Mouse (Mus musculus): ENCODE results near the gene Acer3. TPM values are rescaled to one million over a fixed set of nuclear protein-coding genes. Genes with fewer than 3 reads are reported as not detected.

Acer3 gene
- not detected in 2 replicates for polyA plus RNA-seq (2012; ENCODE audit: insufficient read depth, insufficient read length, low replicate concordance, missing spikeins)

DNA sequence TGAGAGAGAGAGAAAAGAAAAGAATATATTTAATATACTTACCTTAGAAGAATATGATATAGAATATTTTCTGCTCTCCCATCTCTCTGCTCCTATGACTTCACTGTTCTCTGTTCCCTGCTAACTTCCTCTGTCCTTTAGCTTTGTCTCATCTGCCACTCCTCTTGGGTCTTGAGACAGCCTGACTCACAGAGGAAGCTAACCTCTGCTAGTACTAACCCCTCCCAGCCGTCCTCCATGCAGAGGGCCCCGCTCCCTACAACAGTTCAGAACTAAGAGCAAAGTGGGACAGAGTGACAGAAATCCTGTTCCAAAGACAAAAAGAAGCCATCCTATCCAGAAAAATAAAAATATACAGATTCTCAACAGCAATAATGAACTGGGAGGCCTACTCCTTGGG is at the start of gene Acer3:
TSS of gene Acer3 (minus strand) at position 126 of the 400 bp plus-strand sequence.
- no peak for TF ChIP-seq POLR2A (IDR thresholded peaks at IDR 0.05; ENCODE audit: insufficient read depth, low read depth, low read length)
- TF ChIP-seq CTCF (IDR thresholded peaks at IDR 0.05; ENCODE audit: insufficient read depth, low read depth, low read length): no peak
- Histone ChIP-seq H3K27ac (ENCODE audit: insufficient read depth, low read depth, low read length) (no peak within 1 kb of the TSS), H3K4me1 (ENCODE audit: control insufficient read depth, insufficient read depth, low read length) (no peaks in the 10 kb centered on the region), H3K4me3 (ENCODE audit: insufficient read depth, low read depth, low read length) (no peak within 1 kb of the TSS)
- WGBS: 95% methylated on average over 2 of the region's 2 CpGs

DNA sequence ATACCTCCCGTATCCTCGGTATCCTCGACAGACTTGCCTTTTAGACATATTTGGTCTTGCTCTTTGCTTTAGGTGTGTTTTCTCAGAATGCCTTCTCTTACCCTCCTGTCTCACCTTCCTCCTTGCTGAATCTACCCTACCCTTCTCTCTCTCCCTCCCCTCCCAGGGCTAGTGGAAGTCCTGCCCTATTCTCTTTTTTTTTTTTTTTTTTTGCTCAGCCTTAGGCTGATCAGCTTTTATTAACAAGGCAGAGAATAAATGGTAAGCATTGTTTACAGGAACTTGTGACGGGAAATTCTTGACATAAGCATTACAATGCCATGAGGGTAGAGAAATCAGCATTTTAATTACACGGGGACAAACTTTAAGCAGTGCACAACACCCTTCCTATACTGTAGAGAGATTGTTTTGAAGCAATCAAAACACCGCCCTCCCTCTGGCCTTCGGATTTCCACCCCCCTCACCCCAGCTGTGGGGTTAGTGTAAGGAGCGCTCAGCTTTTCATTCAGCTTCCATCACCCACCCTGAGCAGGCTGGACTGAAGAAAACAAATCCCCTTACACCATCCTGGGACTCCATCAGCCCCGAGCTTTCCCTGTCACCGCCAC is 48.9 kb upstream of the Acer3 start:
- Histone ChIP-seq H3K4me3 (ENCODE audit: insufficient read depth, low read depth, low read length) (no peak overlapping the region), H3K27ac (ENCODE audit: insufficient read depth, low read depth, low read length) (no peak overlapping the region), H3K4me1 (ENCODE audit: control insufficient read depth, insufficient read depth, low read length) (peaks cover 12% of the 10 kb centered on the region)
- TF ChIP-seq POLR2A (IDR thresholded peaks at IDR 0.05; ENCODE audit: insufficient read depth, low read depth, low read length): no peak
- no peak for TF ChIP-seq CTCF (IDR thresholded peaks at IDR 0.05; ENCODE audit: insufficient read depth, low read depth, low read length)
- 63% methylated on average over 10 of the region's 10 CpGs for WGBS

DNA sequence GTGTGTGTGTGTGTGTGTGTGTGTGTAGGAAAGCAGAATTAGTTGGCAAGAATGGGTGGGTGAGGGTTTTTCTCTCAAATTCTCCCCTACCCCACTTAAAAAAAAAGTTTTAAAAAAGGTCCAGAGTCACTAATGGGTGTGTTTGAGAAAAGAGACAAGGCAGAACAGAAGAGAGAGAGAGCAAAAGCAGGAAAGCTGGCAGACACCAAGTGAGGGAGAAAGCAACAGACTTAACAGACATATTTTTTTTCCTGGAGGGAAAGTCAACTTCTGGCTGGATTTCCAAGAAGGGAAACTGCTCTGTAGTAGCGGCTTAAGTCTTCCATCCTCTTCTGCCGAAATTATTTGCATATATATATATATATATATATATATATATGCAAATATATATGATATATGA is 40.7 kb upstream of the Acer3 start:
- WGBS: 31% methylated on average over 2 of the region's 2 CpGs

DNA sequence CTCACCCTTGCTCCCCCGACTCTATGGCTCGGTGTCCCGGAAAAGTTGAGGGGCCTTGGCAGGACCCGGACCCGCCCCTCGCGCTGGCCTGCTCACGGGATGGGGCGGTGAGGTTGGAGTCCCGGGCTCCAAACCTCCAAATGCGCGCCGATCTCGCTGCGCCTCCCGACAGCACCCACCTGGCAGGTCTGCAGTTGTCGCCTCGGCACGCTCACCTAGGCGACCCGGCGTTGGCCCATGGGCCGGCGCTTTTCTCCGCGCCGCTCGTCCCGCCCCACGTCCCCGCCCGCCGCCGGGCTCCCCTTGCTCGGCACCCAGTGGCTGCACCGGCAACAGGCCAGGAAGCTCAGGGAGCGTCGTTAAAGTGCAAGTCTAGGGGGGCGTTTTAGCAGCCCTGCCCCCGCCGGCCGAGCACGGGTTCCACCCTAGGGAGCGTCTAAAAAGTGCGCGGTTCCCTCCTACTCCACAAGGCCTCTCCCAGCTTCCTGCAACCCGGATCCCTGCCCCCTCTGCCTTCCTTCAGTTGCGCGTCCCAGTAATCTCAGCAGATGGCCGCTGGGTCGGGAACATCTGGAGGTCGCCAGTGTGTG is 40.1 kb upstream of the Acer3 start, which contains the start of gene Tsku:
TSS of gene Tsku (minus strand) at position 266 of the 590 bp plus-strand sequence.
- Histone ChIP-seq H3K4me1 (ENCODE audit: control insufficient read depth, insufficient read depth, low read length) (peaks cover 14% of the 10 kb centered on the region), H3K27ac (ENCODE audit: insufficient read depth, low read depth, low read length) (no peak within 1 kb of the TSS), H3K4me3 (ENCODE audit: insufficient read depth, low read depth, low read length) (peak within 1 kb of the TSS; percentile 67)
- TF ChIP-seq POLR2A (IDR thresholded peaks at IDR 0.05; ENCODE audit: insufficient read depth, low read depth, low read length) (no peak), CTCF (IDR thresholded peaks at IDR 0.05; ENCODE audit: insufficient read depth, low read depth, low read length) (no peak)
- under 1% methylated on average over 52 of the region's 52 CpGs for WGBS

More for the DNA sequence above, 40.7 kb upstream of the Acer3 start:
- peaks cover 14% of the 10 kb centered on the region for H3K4me1 ChIP-seq (ENCODE audit: control insufficient read depth, insufficient read depth, low read length)
- H3K27ac ChIP-seq (ENCODE audit: insufficient read depth, low read depth, low read length): no peak overlapping the region
- no peak for TF ChIP-seq POLR2A (IDR thresholded peaks at IDR 0.05; ENCODE audit: insufficient read depth, low read depth, low read length)
- TF ChIP-seq CTCF (IDR thresholded peaks at IDR 0.05; ENCODE audit: insufficient read depth, low read depth, low read length): no peak
- peak overlapping the region; percentile 67 for H3K4me3 ChIP-seq (ENCODE audit: insufficient read depth, low read depth, low read length)

DNA sequence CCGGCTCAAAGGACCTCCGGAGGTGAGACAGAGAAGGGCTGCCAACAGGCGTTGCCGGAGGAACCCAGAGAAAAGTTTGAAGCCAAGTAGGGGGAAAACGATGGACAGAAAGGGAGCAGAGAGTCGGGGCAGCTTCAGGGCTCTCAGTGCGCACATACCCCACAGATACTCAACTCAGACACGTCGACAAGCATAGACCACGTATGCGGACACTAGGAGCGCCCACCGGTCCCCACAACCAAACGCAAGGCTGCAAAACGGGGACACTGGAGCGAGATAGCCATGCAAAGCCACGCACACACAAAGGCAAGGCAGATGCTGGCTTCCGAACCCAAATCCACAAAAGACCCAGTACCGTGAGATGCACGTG is 39.6 kb upstream of the Acer3 start:
- TF ChIP-seq POLR2A (IDR thresholded peaks at IDR 0.05; ENCODE audit: insufficient read depth, low read depth, low read length) (no peak), CTCF (IDR thresholded peaks at IDR 0.05; ENCODE audit: insufficient read depth, low read depth, low read length) (no peak)
- H3K4me1 ChIP-seq (ENCODE audit: control insufficient read depth, insufficient read depth, low read length): peaks cover 14% of the 10 kb centered on the region
- no peak overlapping the region for H3K27ac ChIP-seq (ENCODE audit: insufficient read depth, low read depth, low read length)
- H3K4me3 ChIP-seq (ENCODE audit: insufficient read depth, low read depth, low read length): peak overlapping the region; percentile 67
- WGBS: 0% methylated on average over 20 of the region's 20 CpGs

DNA sequence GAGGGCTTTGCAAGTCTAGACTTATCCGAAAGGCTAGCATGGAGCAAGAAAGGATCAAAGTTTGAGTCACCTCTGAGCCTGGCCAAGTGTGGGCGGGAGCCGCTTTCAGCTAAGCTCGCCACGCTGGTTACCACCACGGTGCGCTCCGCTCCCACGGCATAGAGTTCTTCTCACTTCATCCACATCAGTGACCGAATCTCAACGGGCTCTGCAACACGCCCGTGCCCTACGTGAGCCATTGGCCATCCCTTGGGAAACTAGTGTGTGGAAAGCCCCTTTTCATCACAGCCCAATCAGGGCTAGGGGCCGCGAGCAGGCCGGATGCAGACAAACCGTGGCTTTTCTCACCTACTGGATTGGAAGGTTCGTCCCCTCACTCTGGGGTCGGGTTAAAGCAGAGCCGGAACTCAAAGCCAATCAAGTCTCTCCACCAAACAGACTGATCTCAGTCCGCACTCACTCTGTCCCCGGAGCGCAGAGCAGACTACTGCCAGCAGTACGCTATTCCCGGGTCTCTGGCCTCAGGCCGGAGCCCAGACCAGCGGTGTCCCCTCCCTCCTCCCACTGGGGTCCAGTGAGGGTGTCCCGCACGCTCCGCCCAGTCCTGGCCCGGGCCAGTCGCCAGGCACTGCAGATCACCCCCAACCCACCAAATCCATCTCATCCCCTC is 39.1 kb upstream of the Acer3 start:
- 3% methylated on average over 33 of the region's 33 CpGs for WGBS
- TF ChIP-seq CTCF (IDR thresholded peaks at IDR 0.05; ENCODE audit: insufficient read depth, low read depth, low read length) (no peak), POLR2A (IDR thresholded peaks at IDR 0.05; ENCODE audit: insufficient read depth, low read depth, low read length) (no peak)
- Histone ChIP-seq H3K4me1 (ENCODE audit: control insufficient read depth, insufficient read depth, low read length) (peaks cover 14% of the 10 kb centered on the region), H3K27ac (ENCODE audit: insufficient read depth, low read depth, low read length) (no peak overlapping the region), H3K4me3 (ENCODE audit: insufficient read depth, low read depth, low read length) (peak overlapping the region; percentile 67)

DNA sequence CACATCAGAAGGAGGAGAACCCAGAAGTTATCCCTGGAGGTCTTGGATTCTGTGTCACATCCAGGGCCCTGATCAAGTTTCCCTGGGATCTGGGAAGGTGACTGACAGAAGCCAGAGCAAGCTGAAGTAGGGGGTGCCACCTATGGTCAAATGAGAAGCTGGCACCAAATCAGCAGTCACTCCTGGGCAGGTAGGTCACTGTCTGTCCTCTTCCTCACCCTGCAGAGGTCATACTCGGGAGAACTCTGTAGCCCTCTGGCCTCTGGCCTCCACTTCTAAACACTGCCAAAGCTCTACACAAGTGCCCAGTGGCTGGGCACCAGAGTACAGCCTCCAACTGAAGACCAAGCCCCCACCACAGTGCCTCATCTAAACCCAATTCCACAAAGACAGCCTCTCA is 37.0 kb upstream of the Acer3 start:
- Histone ChIP-seq H3K27ac (ENCODE audit: insufficient read depth, low read depth, low read length) (no peak overlapping the region), H3K4me3 (ENCODE audit: insufficient read depth, low read depth, low read length) (no peak overlapping the region), H3K4me1 (ENCODE audit: control insufficient read depth, insufficient read depth, low read length) (peaks cover 20% of the 10 kb centered on the region)
- WGBS: 81% methylated on average over 1 of the region's 1 CpGs
- TF ChIP-seq CTCF (IDR thresholded peaks at IDR 0.05; ENCODE audit: insufficient read depth, low read depth, low read length): no peak
- no peak for TF ChIP-seq POLR2A (IDR thresholded peaks at IDR 0.05; ENCODE audit: insufficient read depth, low read depth, low read length)

DNA sequence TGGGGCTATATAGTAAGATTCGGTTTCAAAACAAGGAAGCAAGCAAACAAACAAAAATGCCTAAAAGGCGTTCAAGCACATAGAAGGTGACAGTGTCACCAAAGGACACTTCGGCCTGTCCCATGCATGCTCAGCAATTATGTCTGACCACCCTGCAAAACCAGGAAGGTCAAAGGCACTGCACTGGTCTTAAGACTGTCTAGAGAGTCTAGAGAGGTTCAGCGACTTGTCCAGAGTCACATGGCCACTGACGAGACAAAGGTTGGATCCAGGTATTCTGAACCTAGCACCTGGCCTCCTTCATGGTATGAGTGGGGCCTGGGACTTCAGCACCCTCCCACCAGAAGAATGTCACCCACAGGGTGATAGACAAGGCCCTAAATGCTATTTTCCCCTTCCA is 36.3 kb upstream of the Acer3 start:
- WGBS: 95% methylated on average over 5 of the region's 5 CpGs
- no peak overlapping the region for H3K4me3 ChIP-seq (ENCODE audit: insufficient read depth, low read depth, low read length)
- no peak overlapping the region for H3K27ac ChIP-seq (ENCODE audit: insufficient read depth, low read depth, low read length)
- TF ChIP-seq POLR2A (IDR thresholded peaks at IDR 0.05; ENCODE audit: insufficient read depth, low read depth, low read length) (no peak), CTCF (IDR thresholded peaks at IDR 0.05; ENCODE audit: insufficient read depth, low read depth, low read length) (no peak)
- peaks cover 20% of the 10 kb centered on the region for H3K4me1 ChIP-seq (ENCODE audit: control insufficient read depth, insufficient read depth, low read length)

DNA sequence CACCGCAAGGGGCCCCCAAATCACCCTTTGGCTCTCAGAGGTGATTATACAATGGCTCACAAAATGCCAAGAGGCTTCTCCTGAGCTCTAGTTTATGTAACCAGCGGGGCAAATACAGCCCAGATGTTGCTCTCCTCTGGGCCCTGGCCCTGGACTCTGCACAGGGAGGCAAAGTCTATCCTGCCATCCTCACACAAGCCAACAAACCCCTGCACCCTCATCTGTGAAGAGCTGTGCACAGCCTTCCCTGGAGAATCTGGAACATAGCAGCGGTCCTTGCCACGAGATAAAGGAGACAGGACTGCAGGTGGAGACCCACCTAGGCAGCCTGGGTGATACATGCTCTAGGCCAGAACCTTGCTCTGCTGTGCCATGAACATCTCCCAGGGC is 33.9 kb upstream of the Acer3 start:
- 71% methylated on average over 4 of the region's 4 CpGs for WGBS
- H3K4me1 ChIP-seq (ENCODE audit: control insufficient read depth, insufficient read depth, low read length): peaks cover 8% of the 10 kb centered on the region
- TF ChIP-seq POLR2A (IDR thresholded peaks at IDR 0.05; ENCODE audit: insufficient read depth, low read depth, low read length): no peak
- no peak for TF ChIP-seq CTCF (IDR thresholded peaks at IDR 0.05; ENCODE audit: insufficient read depth, low read depth, low read length)
- H3K27ac ChIP-seq (ENCODE audit: insufficient read depth, low read depth, low read length): no peak overlapping the region
- H3K4me3 ChIP-seq (ENCODE audit: insufficient read depth, low read depth, low read length): no peak overlapping the region

Measured in olfactory bulb, adult 2 months (tissue).